Mouse (Mus musculus) left cerebral cortex, postnatal 14 days (tissue): Measurements from ENCODE around the gene Ifitm10. TPM values are rescaled to one million over a fixed set of nuclear protein-coding genes. Genes with fewer than 3 reads are reported as not detected.
"Not testable (repeated sequence)": the region's sequence is repeated elsewhere in the genome, so short reads cannot be mapped to it uniquely, and the experiment has no call there.

Experiments
- DNase-seq, 2 experiments: peaks; one replicate each; pipeline ENCODE4 v3.0.0; 2021 to 2022; ENCODE audit warnings: low spot score in 2 of 2, mixed read lengths in 1 of 2
- intact Hi-C: fragments of 180-260 bp; cut with DNase I; formaldehyde crosslinking; loops from one replicate; pipeline ENCODE4 v1.15.1; 2025
- total RNA-seq, 2 experiments: library from RNA; stranded (reverse); gene quantifications; 2 replicates each; pipeline ENCODE4 v1.2.3; 2021

Ifitm10 gene
- total RNA-seq, 2 experiments from 2014 or later: 22.3 to 24.9 TPM

DNA sequence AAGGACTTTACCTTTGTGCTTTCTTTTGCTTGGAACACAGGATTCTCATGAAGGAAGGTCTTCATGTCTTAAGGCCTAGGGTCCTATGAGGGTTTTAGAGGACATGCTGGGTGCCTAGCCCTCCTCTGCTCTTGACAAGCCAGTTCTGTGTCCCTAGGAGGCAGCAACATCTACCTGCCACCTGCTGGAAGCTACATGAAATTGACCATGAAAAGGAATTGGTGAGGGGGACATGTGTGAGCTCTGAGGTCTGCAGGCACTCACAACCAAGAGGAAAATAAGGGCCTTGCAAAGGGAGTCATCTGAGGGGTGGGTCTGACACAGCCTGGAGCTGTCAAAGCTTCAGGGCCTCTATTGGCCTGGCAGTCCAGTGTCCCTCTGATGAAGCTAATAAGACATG, 78.1 kb downstream of the Ifitm10 start:
- no peak for DNase-seq
- intact Hi-C loops: no loop called here

- peak in 1 of 2 experiments; percentile 26 for DNase-seq
- intact Hi-C loops: not testable (repeated sequence)
Observed at GRCm38 (mm10) chr7:142293851-142294250, 79.7 kb downstream of the Ifitm10 start.

GRCm38 (mm10) chr7:142285910-142286612, 87.5 kb downstream of the Ifitm10 start:
- not testable (repeated sequence) for DNase-seq
- intact Hi-C loops: loop anchor here (10.0 kb wide), 1 partner anchor 221 kb away; the partner anchor contains the start of gene Mob2

DNA sequence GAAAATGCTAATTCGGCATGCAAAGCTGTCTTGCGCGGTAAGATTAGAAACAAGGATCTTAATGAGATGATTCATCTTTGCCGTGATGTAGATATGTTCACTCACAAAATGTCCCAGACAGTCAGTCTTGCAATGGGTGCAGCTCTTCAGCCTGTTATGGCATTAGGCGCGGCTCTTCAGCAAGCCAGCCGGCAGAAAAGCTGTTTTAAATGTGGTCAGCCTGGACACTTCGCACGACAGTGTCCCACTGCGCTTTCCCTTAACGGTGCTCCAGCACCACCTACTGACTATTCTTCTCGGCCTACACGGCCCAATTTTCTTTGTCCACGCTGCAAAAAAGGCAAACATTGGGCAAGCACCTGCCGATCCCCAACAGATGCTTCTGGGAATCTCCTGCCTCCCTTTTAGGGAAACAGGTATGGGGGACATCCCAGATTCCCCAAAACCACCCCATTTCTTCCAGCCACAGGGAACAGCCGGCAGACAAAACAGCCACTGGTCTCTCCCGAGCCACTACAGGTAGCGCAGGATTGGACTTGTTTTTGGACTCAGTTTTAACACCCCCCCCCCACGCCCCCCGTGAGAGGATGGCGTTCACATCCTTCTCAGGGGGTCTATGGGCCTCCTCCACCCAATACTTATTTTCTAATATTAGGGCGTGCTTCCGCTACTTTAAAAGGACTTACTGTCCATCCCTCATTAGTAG, 88.3 kb downstream of the Ifitm10 start:
- intact Hi-C loops: loop anchor here (10.0 kb wide), 1 partner anchor 220 kb away; the partner anchor contains the start of gene Mob2
- peak; percentile 21 to 26 for DNase-seq

GRCm38 (mm10) chr7:142284615-142285080, 88.9 kb downstream of the Ifitm10 start:
- intact Hi-C loops: loop anchor here (10.0 kb wide), 1 partner anchor 220 kb away; the partner anchor contains the start of gene Mob2
- DNase-seq: peak; percentile 93 to 94

DNA sequence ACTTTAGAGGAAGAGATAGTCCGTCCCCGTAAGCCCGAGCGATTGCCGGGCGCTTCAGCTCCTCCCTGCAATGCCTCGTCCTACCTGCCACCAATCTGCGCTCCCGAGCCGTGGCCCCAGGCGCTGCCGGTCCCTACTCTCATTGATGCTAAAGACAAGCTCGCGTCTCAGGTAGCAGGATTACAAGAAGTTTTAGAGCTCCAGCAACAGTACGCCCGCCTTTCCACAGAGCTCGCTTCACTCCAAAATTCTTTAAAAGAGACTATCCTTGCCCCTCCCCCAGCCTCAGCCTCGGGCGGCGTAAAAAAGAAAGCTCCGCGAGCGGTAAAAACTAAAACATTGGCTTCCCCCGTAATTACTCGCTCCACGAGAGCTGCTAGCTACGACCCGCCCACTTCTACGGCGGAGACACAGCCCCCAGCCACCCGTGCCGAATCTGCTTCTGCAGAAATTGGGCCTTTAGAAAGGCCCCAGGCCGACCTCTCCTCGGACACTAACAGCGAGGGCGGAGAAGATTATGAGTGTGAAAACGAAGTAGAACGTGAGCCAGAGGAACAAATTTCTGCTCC, 89.4 kb downstream of the Ifitm10 start:
- peak; percentile 15 to 44 for DNase-seq
- intact Hi-C loops: loop anchor here (10.0 kb wide), 1 partner anchor 219 kb away; the partner anchor contains the start of gene Mob2

DNA sequence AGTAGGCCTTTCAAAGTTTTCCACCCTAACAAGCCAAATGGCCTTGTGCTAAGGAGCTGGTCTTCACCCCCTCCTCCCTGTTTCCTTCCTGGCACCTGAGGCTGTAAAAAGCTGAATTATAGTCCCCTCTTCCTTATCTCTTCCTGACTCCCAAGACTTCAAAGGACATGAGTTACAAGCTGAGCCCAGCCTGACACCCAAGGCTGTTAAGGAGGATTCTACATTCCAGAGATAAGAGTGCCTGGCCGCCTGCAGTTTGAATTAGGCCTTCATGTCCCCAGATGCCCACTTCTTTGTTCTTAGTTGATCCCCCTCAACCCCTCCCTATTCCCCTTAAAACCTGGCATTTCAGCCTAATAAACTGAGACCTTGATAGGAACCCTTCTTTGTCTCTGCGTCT, 90.7 kb downstream of the Ifitm10 start:
- intact Hi-C loops: loop anchor here (10.0 kb wide), 1 partner anchor 218 kb away; the partner anchor contains the start of gene Mob2

GRCm38 (mm10) chr7:142279291-142279690, 94.3 kb downstream of the Ifitm10 start:
- DNase-seq, intact Hi-C loops: not testable (repeated sequence)

More for the DNA sequence above, 90.7 kb downstream of the Ifitm10 start:
- DNase-seq: not testable (repeated sequence)

DNA sequence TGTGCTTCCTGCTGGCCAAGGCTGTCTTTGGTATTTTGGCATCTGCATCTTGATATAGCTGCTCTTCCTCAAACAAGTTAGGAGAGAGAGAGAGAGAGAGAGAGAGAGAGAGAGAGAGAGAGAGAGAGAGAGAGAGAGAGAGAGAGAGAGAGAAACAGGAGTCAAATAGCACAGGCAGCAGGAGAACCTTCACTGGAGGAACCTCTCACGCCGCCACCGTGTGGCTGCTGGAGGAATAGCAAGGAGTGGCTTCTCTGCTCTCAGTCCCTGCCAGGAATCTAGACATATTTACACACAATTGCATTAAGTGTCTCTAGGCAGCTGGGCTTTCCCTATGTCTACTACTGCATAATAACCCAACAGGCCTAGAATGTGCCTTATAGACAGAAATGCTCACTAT, 95.4 kb downstream of the Ifitm10 start:
- intact Hi-C loops: not testable (repeated sequence)
- DNase-seq: peak; percentile 61 to 77

Other genes starting within 250 kb of the Ifitm10 start
- gene Gm39115, start 237.7 kb downstream of the Ifitm10 start, total RNA-seq: not detected
- not detected for gene Gm45337, start 229.1 kb downstream of the Ifitm10 start, total RNA-seq
- gene Gm29735, start 216.6 kb downstream of the Ifitm10 start, total RNA-seq: not detected
- gene Gm4553, start 208.0 kb downstream of the Ifitm10 start, total RNA-seq: not detected
- gene Krtap5-2, start 197.7 kb downstream of the Ifitm10 start, total RNA-seq: not detected
- not detected for gene Gm10153, start 183.4 kb downstream of the Ifitm10 start, total RNA-seq
- gene Krtap5-3, start 172.4 kb downstream of the Ifitm10 start, total RNA-seq: not detected
- gene Gm7579, start 161.9 kb downstream of the Ifitm10 start, total RNA-seq: not detected
- not detected for gene Krtap5-5, start 143.8 kb downstream of the Ifitm10 start, total RNA-seq
- gene Gm40460, start 132.7 kb downstream of the Ifitm10 start, total RNA-seq: not detected
- gene Gm2431, start 115.4 kb downstream of the Ifitm10 start, total RNA-seq: not detected
- not detected for gene Gm4559, start 99.4 kb downstream of the Ifitm10 start, total RNA-seq
- not detected for gene Krtap5-1, start 76.6 kb downstream of the Ifitm10 start, total RNA-seq
- not detected for gene Krtap5-4, start 70.2 kb downstream of the Ifitm10 start, total RNA-seq
- 1 to 10 TPM; 2.1 to 7.1 TPM for gene Gm49369, start 8.9 kb upstream of the Ifitm10 start, total RNA-seq
- 100 to 1,000 TPM; 295 to 303 TPM for gene Ctsd, start 14.3 kb upstream of the Ifitm10 start, total RNA-seq
- under 1 TPM in 1 of 2 experiments, not detected in 1; 0.44 TPM for gene Syt8, start 61.1 kb upstream of the Ifitm10 start, total RNA-seq
- under 1 TPM in 1 of 2 experiments, not detected in 1; 0.74 TPM for gene Tnni2, start 68.1 kb upstream of the Ifitm10 start, total RNA-seq
- 1 to 10 TPM; 6.4 to 7.7 TPM for gene Lsp1, start 87.1 kb upstream of the Ifitm10 start, total RNA-seq
- not detected for gene Tnnt3, start 125.1 kb upstream of the Ifitm10 start, total RNA-seq
- 1 to 10 TPM; 4.1 to 8.0 TPM for gene Mrpl23, start 158.9 kb upstream of the Ifitm10 start, total RNA-seq